Mouse (Mus musculus) testis, adult 2 months (tissue): ENCODE data around the gene Nupr1.

Source experiments
- CTCF ChIP-seq: fragments of 200-500 bp; IDR thresholded peaks from 2 replicates; pipeline ENCODE4 v1.5.1; 2012; ENCODE audit warnings: low read depth, mild to moderate bottlenecking, inconsistent platforms, low read length, moderate library complexity; ENCODE audit not compliant: control insufficient read depth, insufficient read depth, insufficient replicate concordance
- POLR2A ChIP-seq: fragments of 200-500 bp; IDR thresholded peaks from 2 replicates; pipeline ENCODE4 v1.6.1; 2012; ENCODE audit warnings: low read depth, mild to moderate bottlenecking, inconsistent platforms, low read length, moderate library complexity; ENCODE audit not compliant: control insufficient read depth

DNA sequence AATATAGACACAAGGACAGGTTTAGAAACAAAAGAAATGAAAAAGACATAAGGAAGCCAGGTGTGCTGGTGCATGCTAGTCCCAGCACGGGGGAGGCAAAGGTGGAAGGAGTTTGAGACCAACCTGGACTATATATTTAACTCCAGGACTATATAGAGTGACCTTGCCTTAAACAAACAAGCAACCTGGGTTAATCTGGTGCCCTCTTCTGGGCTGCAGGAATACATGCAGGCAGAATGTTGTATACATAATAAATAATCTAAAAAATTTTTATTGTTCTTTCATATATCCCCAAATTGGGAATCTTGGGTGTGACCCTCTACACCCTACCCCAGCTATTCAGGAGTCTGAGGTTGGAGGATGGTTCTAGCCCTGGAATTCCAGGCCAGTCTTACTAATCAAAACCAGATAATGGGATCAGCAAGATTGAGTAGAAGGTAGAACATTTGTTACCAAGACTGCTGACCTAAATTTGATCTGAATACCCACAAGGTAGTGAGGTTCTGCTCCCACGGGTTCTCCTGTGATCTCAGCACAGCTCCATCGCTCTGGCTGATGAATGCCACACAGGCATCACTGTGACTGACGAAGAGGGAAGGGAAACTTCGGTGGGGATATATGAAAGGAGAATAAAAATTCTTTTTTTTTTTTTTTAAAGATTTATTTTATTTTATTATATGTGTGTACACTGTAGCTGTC lies 12.0 kb upstream of the Nupr1 start:
- TF ChIP-seq CTCF (no peak), POLR2A (no peak)
